Mouse (Mus musculus): ENCODE measurements at regions not wholly inside any gene's neighbourhood (a gene's known extent, or its start where the extent isn't known, plus 50 kb on each side); places are given as distances from the start of the nearest gene placed in this dataset.

- DNase-seq = no peak
Observed at GRCm38 (mm10) chr5:75761459-75762310, 187.0 kb downstream of the Kit start.

- DNase-seq = no peak
Observed at GRCm38 (mm10) chr5:75756168-75756567, 181.5 kb downstream of the Kit start.

DNA sequence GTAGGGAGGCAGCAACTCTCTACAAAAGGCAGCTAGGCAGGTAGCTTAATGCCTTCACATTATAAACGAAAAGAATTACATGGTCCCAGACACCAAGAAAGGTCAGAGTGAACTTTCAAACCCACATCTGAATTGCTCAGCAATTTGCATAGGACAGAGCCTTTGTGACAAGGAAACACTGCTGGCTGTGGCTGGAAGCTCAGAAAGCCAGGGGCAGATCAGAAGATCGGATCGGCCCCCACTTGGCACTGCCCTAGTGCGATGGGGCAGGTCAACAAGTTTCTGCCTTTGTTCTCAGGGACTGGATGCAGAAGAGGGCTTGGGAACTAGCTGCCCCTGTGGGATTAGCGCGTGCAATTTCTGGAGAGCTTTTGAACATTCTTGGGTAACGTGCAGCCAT, 179.6 kb downstream of the Kit start:
- no peak for DNase-seq

DNA sequence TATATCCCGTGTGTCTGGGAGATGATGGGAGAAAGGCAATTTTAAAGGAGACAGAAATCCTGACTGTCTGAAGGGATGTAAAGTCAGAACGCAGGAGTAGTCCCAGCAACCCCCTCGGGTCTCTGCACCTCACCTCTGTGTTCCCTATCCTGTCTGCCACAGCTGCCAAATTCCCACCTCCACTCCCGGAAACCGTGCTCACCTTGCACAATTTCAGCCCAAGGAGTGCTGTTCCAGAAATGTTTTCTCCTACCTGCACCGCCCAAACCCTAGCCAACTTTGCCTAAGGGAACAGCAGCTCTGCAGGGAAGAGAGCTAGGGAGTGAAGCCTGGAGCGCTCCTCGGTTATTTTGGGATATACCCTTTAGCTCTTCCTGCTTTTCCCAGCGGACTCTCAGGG, 170.6 kb downstream of the Kit start:
- no peak for DNase-seq

GRCm38 (mm10) chr5:75744475-75745045, 169.8 kb downstream of the Kit start:
- no peak for DNase-seq

DNA sequence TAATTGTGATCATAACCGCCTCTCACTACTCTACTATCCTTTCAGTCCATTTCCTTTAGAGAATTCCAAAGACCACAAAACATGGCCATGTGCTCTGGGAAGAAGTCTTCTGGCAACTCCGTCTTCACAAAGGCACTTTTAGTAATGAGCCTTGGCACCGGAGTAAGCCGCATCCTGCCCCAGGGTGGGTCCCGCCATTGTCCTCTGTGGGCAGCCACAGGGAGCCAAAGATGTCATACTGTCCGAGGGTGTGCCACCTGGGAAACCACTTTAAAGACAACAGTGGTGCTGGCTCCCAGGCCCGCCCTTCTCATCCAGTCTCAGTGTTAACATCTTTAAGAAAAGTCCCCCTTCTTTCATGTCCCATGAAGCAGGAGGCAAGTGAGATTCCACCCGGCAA, 164.6 kb downstream of the Kit start:
- DNase-seq = no peak

GRCm38 (mm10) chr5:75738445-75738844, 163.7 kb downstream of the Kit start:
- no peak for DNase-seq

- no peak for DNase-seq
Observed at GRCm38 (mm10) chr5:75737752-75738151, 163.0 kb downstream of the Kit start.

GRCm38 (mm10) chr5:75736318-75736717, 161.6 kb downstream of the Kit start:
- DNase-seq = no peak

DNA sequence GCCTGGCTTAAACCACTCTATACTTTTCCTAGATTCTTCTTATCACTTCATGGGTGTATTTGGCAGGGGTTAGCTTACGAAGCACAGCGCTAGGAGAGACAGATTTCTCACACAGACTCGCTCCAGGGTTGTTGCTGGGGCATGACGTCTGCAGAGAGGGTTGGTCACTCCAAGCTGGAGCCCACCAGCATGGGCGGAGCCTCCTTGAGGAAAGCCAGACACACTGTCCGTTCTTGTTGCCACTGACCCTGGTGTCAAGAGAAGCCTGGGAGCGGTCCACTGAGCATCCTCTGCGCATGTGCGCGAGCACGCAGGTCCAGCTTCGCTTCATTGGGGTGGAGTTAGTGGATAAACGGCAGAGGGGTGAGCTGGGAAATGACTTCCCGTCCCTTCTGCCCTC, 159.8 kb downstream of the Kit start:
- no peak for DNase-seq

- no peak for DNase-seq
Observed at GRCm38 (mm10) chr5:75734043-75734442, 159.3 kb downstream of the Kit start.

DNA sequence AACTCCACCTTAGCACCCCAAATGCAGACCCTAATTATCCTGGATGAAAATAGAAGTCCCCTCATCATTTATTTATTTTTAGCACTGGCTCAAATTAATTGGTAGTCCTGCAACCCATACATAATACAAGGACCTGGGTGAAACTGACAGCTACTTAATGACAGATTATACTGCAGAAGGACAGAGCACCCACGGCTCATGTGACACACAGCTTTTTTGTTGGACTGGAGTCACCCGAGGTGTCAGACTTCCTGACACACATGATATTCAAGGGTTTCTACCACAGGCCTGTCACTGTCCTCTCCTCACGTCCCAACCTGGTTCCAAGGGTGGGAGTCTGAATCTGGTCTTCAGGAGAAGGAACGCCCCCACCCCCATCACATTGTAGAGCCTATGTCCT, 156.5 kb downstream of the Kit start:
- no peak for DNase-seq

- DNase-seq = no peak
Observed at GRCm38 (mm10) chr5:75730698-75731097, 156.0 kb downstream of the Kit start.

DNA sequence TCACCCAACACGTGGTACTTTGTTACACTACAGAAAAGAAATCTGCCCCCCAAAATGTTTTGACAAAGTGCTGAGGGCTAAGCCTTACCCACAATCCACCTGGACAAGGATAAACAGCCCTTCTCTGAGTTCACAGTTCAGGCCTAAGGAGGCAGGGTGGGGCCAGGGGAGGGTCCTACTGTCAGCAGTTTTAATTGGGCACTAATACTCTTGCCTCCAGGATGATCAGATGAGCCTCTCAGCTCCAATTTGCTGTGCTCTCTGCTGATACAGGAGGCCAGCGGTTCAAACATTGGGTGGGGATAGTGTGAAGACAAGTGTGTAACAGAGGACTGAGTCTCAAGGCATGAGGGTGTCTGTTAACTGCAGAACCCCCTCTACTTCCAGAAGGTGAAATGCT, 146.6 kb downstream of the Kit start:
- DNase-seq = no peak

DNA sequence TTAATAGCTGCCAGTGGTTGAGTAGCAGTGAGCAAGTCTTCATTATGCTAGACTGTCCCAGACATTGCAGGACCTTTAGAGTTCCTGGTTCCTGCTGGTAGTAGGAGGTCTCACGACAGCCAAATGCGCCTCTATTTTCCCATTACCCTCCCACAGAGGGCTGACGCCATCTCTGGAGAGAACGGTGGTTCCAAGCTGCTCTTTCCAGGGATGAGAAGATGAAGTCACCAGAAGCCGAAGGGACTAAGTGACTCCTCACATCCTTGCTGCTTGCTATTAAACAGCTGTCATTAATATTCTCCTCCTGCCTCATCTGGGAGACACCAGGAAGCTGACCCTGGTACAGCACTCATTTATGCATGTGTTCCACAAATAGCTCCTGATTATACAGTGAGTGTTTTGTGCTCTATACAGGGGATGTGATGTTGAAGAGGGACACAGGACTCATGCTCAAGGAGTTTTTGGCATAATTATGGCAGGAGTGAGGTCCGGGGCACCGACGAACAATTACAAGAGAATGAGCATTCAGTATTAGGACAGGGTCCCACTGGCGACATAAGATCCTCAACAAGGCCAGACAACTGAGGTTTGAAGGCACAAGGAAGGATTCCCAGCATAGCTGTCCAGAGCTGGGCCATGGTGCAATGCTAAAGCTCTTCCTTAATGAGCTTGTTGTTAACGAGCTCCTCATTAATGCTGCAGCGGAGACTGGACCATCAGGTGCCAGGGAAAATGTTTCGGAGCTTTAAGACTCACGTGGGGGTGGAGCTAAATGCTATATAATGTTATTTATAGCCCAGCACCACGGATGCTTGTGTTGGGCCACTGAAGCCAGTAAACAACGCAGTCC, 145.6 kb downstream of the Kit start:
- DNase-seq = no peak

DNA sequence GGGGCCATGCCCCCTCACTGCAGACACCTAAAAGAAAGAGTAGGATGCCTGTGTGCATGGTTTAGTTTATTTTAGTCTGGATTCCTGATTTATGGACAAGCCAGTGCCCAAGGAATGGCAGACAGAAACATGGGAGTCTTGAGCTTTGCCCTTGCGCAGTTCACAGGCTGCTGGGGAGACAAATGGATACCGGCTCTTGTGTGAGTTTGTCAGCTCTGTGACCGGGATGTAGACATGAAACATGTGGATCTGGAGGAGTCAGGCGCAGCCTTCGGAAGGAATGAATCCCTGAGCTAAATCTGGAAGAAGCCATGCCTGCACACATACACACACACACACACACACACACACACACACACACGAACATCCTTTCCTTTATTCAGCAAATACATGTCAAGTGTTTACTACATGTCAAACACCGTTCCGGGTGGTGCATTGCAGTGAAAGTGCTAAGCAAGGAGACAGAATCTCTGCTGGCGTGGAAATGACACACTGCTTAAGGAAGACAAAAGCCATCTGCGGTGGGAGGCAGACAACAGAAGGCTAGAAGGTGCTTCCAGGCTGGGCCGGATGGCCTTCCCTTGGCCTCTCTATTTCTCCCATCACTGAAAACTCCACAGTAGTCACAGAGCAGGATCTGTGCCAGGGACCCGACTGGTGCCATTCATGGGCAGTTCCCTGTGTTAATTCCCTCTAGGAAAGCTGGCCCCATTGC, 144.0 kb downstream of the Kit start:
- peak; percentile 77 to 88 for DNase-seq
